11 mouse cellular contexts compared by ENCODE assay signal in the genomic region with DNA sequence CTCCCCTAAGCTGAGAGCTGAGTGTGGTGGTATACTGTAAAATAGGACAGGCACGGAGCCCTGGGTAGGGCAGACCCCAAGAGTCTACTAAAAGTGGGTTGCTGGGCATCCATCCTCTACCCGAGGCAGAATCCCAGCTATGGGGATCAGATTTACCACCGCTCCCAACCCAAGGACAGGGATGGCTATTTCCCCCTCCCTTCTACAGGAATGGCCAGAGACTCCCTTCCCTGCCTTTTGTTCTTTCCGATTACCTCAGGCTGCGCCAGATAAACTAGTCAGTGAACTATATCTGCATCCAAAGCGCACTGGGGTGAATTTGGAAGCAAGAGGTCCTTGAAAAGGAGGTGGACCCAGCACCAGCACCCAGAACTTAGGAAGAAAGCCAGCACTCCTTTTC.
A peak's percentile ranks its signal among the peaks of the same experiment; 100 is the strongest.
DNase-seq lines count a peak whose midpoint lies in the region; ATAC-seq and TF ChIP-seq lines count a peak whose summit lies in the region.
"Had no signal": no experiment of that assay in that cellular context is flagged by ENCODE, and none has a peak within 500 bp of the region (broad histone marks: within the 10 kb centered on the region; RNA-seq: fewer than 3 reads in every experiment).

No protein-coding gene starts in this region.

- peaks cover 37% of the 10 kb centered on the region for H3K27me3 ChIP-seq in lung, embryonic 15.5 days
- H3K27me3 ChIP-seq in embryonic facial prominence, embryonic 14.5 days (replicated peaks; ENCODE audit: control insufficient read depth, insufficient read depth, low read length), result peaks cover 63% of the 10 kb centered on the region
- H3K27me3 ChIP-seq in hindbrain, embryonic 13.5 days, result peaks cover 88% of the 10 kb centered on the region
- H3K27me3 ChIP-seq in myocyte (ENCODE audit: control insufficient read depth, insufficient read depth, insufficient read length), result no peaks in the 10 kb centered on the region

- peaks cover 63% of the 10 kb centered on the region for H3K79me2 ChIP-seq in myocyte (ENCODE audit: control insufficient read depth, insufficient read depth)

- TF ChIP-seq POLR2A in myocyte (IDR thresholded peaks at IDR 0.05; ENCODE audit: insufficient read length, low read depth), result no peak

- no peaks in the 10 kb centered on the region for H3K9me3 ChIP-seq in lung, embryonic 15.5 days
- no peaks in the 10 kb centered on the region for H3K9me3 ChIP-seq in embryonic facial prominence, embryonic 14.5 days (ENCODE audit: control insufficient read depth, low read length)
- no peaks in the 10 kb centered on the region for H3K9me3 ChIP-seq in hindbrain, embryonic 13.5 days
- H3K9me3 ChIP-seq: limb, embryonic 15.5 days had no signal

- WGBS in lung, embryonic 15.5 days, result 22% methylated on average over 6 of the region's 6 CpGs
- 23% methylated on average over 6 of the region's 6 CpGs for WGBS in embryonic facial prominence, embryonic 14.5 days
- WGBS in hindbrain, embryonic 13.5 days, result 13% methylated on average over 6 of the region's 6 CpGs

- H3K36me3 ChIP-seq in lung, embryonic 15.5 days, result no peaks in the 10 kb centered on the region
- H3K36me3 ChIP-seq in embryonic facial prominence, embryonic 14.5 days (ENCODE audit: control insufficient read depth, insufficient read depth, low read length), result no peaks in the 10 kb centered on the region
- no peaks in the 10 kb centered on the region for H3K36me3 ChIP-seq in hindbrain, embryonic 13.5 days
- no peaks in the 10 kb centered on the region for H3K36me3 ChIP-seq in myocyte (ENCODE audit: control insufficient read depth, insufficient read depth)
- H3K36me3 ChIP-seq: limb, embryonic 15.5 days had no signal

- H3K4me3 ChIP-seq in lung, embryonic 15.5 days, result no peak overlapping the region
- no peak overlapping the region for H3K4me3 ChIP-seq in embryonic facial prominence, embryonic 14.5 days (ENCODE audit: low read depth, low read length)
- no peak overlapping the region for H3K4me3 ChIP-seq in hindbrain, embryonic 13.5 days
- H3K4me3 ChIP-seq in myocyte, result no peak overlapping the region
- H3K4me3 ChIP-seq: limb, embryonic 15.5 days had no signal

- H3K4me2 ChIP-seq in lung, embryonic 15.5 days, result peak overlapping the region; percentile 26; the same call in 1 of the 2 replicates
- peak overlapping the region; percentile 27; the same call in 1 of the 2 replicates for H3K4me2 ChIP-seq in embryonic facial prominence, embryonic 14.5 days (ENCODE audit: low read depth, low read length)
- H3K4me2 ChIP-seq in hindbrain, embryonic 13.5 days, result peak overlapping the region; percentile 36
- peak overlapping the region; percentile 24 for H3K4me2 ChIP-seq in myocyte (ENCODE audit: low read depth)
- H3K4me2 ChIP-seq: limb, embryonic 15.5 days had no signal

- 0 out of 2 replicates have a peak overlapping the region, but pooled peaks have one; percentile 13 for H3K9ac ChIP-seq in lung, embryonic 15.5 days
- H3K9ac ChIP-seq in embryonic facial prominence, embryonic 14.5 days (ENCODE audit: low read depth, low read length), result no peak overlapping the region
- peak overlapping the region; percentile 58; the same call in 1 of the 2 replicates for H3K9ac ChIP-seq in hindbrain, embryonic 13.5 days
- H3K9ac ChIP-seq: limb, embryonic 15.5 days had no signal

- ATAC-seq in lung, embryonic 15.5 days (ENCODE audit: borderline replicate concordance, extremely low read depth, low FRiP score, low TSS enrichment), result no peak
- ATAC-seq in embryonic facial prominence, embryonic 14.5 days (ENCODE audit: low read depth), result no peak
- no peak for ATAC-seq in hindbrain, embryonic 13.5 days (ENCODE audit: low FRiP score)

- DNase-seq in lung, postnatal 25 days (ENCODE audit: low spot score), result no peak
- DNase-seq in embryonic facial prominence, embryonic 14.5 days (ENCODE audit: low spot score), result no peak
- DNase-seq in liver, result no peak
- no peak for DNase-seq in urinary bladder, postnatal 25 days (ENCODE audit: low spot score)
- DNase-seq: gastrocnemius, postnatal 36 days; layer of hippocampus, adult 9-11 months; spleen, adult 18-20 months had no signal

- no peak overlapping the region for H3K27ac ChIP-seq in lung, embryonic 15.5 days
- H3K27ac ChIP-seq in embryonic facial prominence, embryonic 14.5 days (replicated peaks; ENCODE audit: low read depth, low read length), result no peak overlapping the region
- H3K27ac ChIP-seq in hindbrain, embryonic 13.5 days, result no peak overlapping the region
- H3K27ac ChIP-seq: limb, embryonic 15.5 days had no signal

- H3K4me1 ChIP-seq in lung, embryonic 15.5 days, result peaks cover 93% of the 10 kb centered on the region
- H3K4me1 ChIP-seq in embryonic facial prominence, embryonic 14.5 days (ENCODE audit: control insufficient read depth, insufficient read depth, low read length), result peaks cover 52% of the 10 kb centered on the region
- H3K4me1 ChIP-seq in hindbrain, embryonic 13.5 days (replicated peaks), result peaks cover 98% of the 10 kb centered on the region

- H3ac ChIP-seq in myocyte (ENCODE audit: control insufficient read depth, insufficient read length), result no peak overlapping the region

TF ChIP-seq in myocyte, 11 proteins besides CTCF, POLR2A, EP300 and RAD21:
- no peak for TF ChIP-seq MYOD1 (IDR thresholded peaks at IDR 0.05; ENCODE audit: control insufficient read depth in 1 of 3, insufficient read length in 2 of 3, low read depth in 2 of 3)
- no peak for TF ChIP-seq POLR2AphosphoS2 (IDR thresholded peaks at IDR 0.05; ENCODE audit: insufficient read length, low read depth)
- TF ChIP-seq CEBPB (IDR thresholded peaks at IDR 0.05; ENCODE audit: insufficient read depth, poor library complexity, severe bottlenecking), result no peak
- TF ChIP-seq USF1 (IDR thresholded peaks at IDR 0.05; ENCODE audit: low read depth), result no peak
- no peak for TF ChIP-seq TCF12 (IDR thresholded peaks at IDR 0.05; ENCODE audit: insufficient read depth, poor library complexity, severe bottlenecking)
- no peak for TF ChIP-seq REST (IDR thresholded peaks at IDR 0.05; ENCODE audit: insufficient read depth, insufficient read length)
- no peak for TF ChIP-seq MYOG (IDR thresholded peaks at IDR 0.05; ENCODE audit: control insufficient read depth in 1 of 3, insufficient read depth in 1 of 3, insufficient read length in 2 of 3, low read depth in 2 of 3)
- no peak for TF ChIP-seq MAX (IDR thresholded peaks at IDR 0.05; ENCODE audit: low read depth)
- TF ChIP-seq SRF (IDR thresholded peaks at IDR 0.05; ENCODE audit: control insufficient read depth, insufficient read length, low read depth), result no peak
- TF ChIP-seq E2F4 (IDR thresholded peaks at IDR 0.05; ENCODE audit: insufficient read depth), result no peak
- no peak for TF ChIP-seq TCF3 (IDR thresholded peaks at IDR 0.05; ENCODE audit: insufficient read length, low read depth)
